Comparison of ENCODE assay signal across 8 mouse cellular contexts in genomic region chr14:73239291-73239690, GRCm38 (mm10). TPM values are rescaled to one million over a fixed set of nuclear protein-coding genes. Genes with fewer than 3 reads are reported as not detected.
DNase-seq lines count a peak whose midpoint lies in the region; ATAC-seq and TF ChIP-seq lines count a peak whose summit lies in the region.

No protein-coding gene starts in this region.

- H3K9me3 ChIP-seq in heart, postnatal 0 days (replicated peaks; ENCODE audit: control insufficient read depth, low read length) = no peaks in the 10 kb centered on the region; the same call in 1 of the 2 replicates
- H3K9me3 ChIP-seq in limb, embryonic 12.5 days = no peaks in the 10 kb centered on the region
- H3K9me3 ChIP-seq in neural tube, embryonic 11.5 days (ENCODE audit: control insufficient read depth, low read length) = no peaks in the 10 kb centered on the region

- peak; percentile 48 for DNase-seq in adrenal gland, adult 2 months
- no peak for DNase-seq in adrenal gland, postnatal 25 days
- peak; percentile 52 for DNase-seq in heart, postnatal 0 days (ENCODE audit: low spot score)
- DNase-seq in neural tube, embryonic 11.5 days (ENCODE audit: low spot score) = peak; percentile 55
- DNase-seq in cerebellum, postnatal 36 days = no peak
- no peak for DNase-seq in layer of hippocampus, adult 11-12 months (ENCODE audit: low spot score)

- H3K4me3 ChIP-seq in cortical plate, adult 2 months (ENCODE audit: insufficient read depth, low read length) = peak overlapping the region; percentile 43
- peak overlapping the region; percentile 70 for H3K4me3 ChIP-seq in heart, postnatal 0 days (ENCODE audit: low read depth, low read length)
- H3K4me3 ChIP-seq in limb, embryonic 12.5 days (replicated peaks) = peak overlapping the region; percentile 57
- H3K4me3 ChIP-seq in neural tube, embryonic 11.5 days (ENCODE audit: low read depth, low read length) = peak overlapping the region; percentile 45

- no peak for TF ChIP-seq EP300 in heart, postnatal 0 days (IDR thresholded peaks at IDR 0.05; ENCODE audit: low read depth)

- no peak for TF ChIP-seq POLR2A in cortical plate, adult 2 months (IDR thresholded peaks at IDR 0.05; ENCODE audit: extremely low read depth, insufficient read depth, low read length)

- no peaks in the 10 kb centered on the region for H3K27me3 ChIP-seq in heart, postnatal 0 days (ENCODE audit: control insufficient read depth, insufficient read depth, low read length)
- no peaks in the 10 kb centered on the region for H3K27me3 ChIP-seq in limb, embryonic 12.5 days
- no peaks in the 10 kb centered on the region for H3K27me3 ChIP-seq in neural tube, embryonic 11.5 days (ENCODE audit: control insufficient read depth, insufficient read depth, low read length)

- H3K4me1 ChIP-seq in cortical plate, adult 2 months (ENCODE audit: control insufficient read depth, insufficient read depth, low read length) = no peaks in the 10 kb centered on the region
- H3K4me1 ChIP-seq in heart, postnatal 0 days (ENCODE audit: control insufficient read depth, insufficient read depth) = peaks cover 19% of the 10 kb centered on the region
- peaks cover 18% of the 10 kb centered on the region for H3K4me1 ChIP-seq in limb, embryonic 12.5 days (replicated peaks)
- peaks cover 3% of the 10 kb centered on the region; the same call in 1 of the 2 replicates for H3K4me1 ChIP-seq in neural tube, embryonic 11.5 days (ENCODE audit: control insufficient read depth, insufficient read depth, low read length)

- H3K4me2 ChIP-seq in heart, postnatal 0 days (ENCODE audit: low read depth, low read length) = peak overlapping the region; percentile 61
- H3K4me2 ChIP-seq in limb, embryonic 12.5 days = peak overlapping the region; percentile 55
- peak overlapping the region; percentile 37 for H3K4me2 ChIP-seq in neural tube, embryonic 11.5 days (ENCODE audit: low read depth)

- peak; percentile 45; the same call in 1 of the 2 replicates for ATAC-seq in heart, postnatal 0 days (ENCODE audit: insufficient read depth, low read depth)
- ATAC-seq in limb, embryonic 12.5 days (ENCODE audit: insufficient number of reproducible peaks, insufficient read depth, low FRiP score, low TSS enrichment, low read depth) = no peak
- peak; percentile 51; the same call in 1 of the 2 replicates for ATAC-seq in neural tube, embryonic 11.5 days (ENCODE audit: insufficient read depth, low FRiP score, low TSS enrichment)

- WGBS in heart, postnatal 0 days = 0% methylated on average over 6 of the region's 6 CpGs
- WGBS in limb, embryonic 12.5 days = under 1% methylated on average over 6 of the region's 6 CpGs
- under 1% methylated on average over 6 of the region's 6 CpGs for WGBS in neural tube, embryonic 11.5 days

- peak overlapping the region; percentile 51; the same call in 1 of the 2 replicates for H3K27ac ChIP-seq in cortical plate, adult 2 months (ENCODE audit: insufficient read depth, low read length)
- H3K27ac ChIP-seq in heart, postnatal 0 days (ENCODE audit: low read depth) = peak overlapping the region; percentile 90
- peak overlapping the region; percentile 95 for H3K27ac ChIP-seq in limb, embryonic 12.5 days
- H3K27ac ChIP-seq in neural tube, embryonic 11.5 days (ENCODE audit: low read depth, low read length) = peak overlapping the region; percentile 95

- TF ChIP-seq CTCF in cortical plate, adult 2 months (IDR thresholded peaks at IDR 0.05; ENCODE audit: extremely low read depth, insufficient read depth, low read length) = no peak
- no peak for TF ChIP-seq CTCF in heart, postnatal 0 days (IDR thresholded peaks at IDR 0.05; ENCODE audit: low read depth)

- H3K9ac ChIP-seq in heart, postnatal 0 days (replicated peaks; ENCODE audit: low read depth, low read length) = peak overlapping the region; percentile 80
- peak overlapping the region; percentile 79 for H3K9ac ChIP-seq in limb, embryonic 12.5 days (replicated peaks)
- H3K9ac ChIP-seq in neural tube, embryonic 11.5 days (ENCODE audit: low read length) = peak overlapping the region; percentile 70

- peaks cover 6% of the 10 kb centered on the region; the same call in 1 of the 2 replicates for H3K36me3 ChIP-seq in heart, postnatal 0 days (replicated peaks; ENCODE audit: control insufficient read depth, insufficient read depth, low read length)
- H3K36me3 ChIP-seq in limb, embryonic 12.5 days = peaks cover 6% of the 10 kb centered on the region; the same call in 1 of the 2 replicates
- H3K36me3 ChIP-seq in neural tube, embryonic 11.5 days (ENCODE audit: control insufficient read depth, insufficient read depth, low read length) = no peaks in the 10 kb centered on the region

RNA-seq across cellular contexts. Expression of gene Lpar6, which starts 1.6 kb away (rescaled TPM):
- total RNA-seq in adrenal gland, adult 2 months (2021) = 1 to 10 TPM; 3.5 to 6.7 TPM
- polyA plus RNA-seq in adrenal gland, adult 2 months (2012; rRNA removed) = 0.79 and 0.89 TPM in 2 replicates
- total RNA-seq in adrenal gland, postnatal 25 days (2021) = 5.0 and 5.5 TPM in 2 replicates
- polyA plus RNA-seq in cortical plate, adult 2 months (2012; rRNA removed) = 3.3 and 3.4 TPM in 2 replicates
- total RNA-seq in heart, postnatal 0 days (2014; rRNA removed; ENCODE audit: low replicate concordance) = 6.6 and 7.0 TPM in 2 replicates
- polyA plus RNA-seq in heart, postnatal 0 days (2015; fragmentation: Nextera tagmentation; extraction: Ambion mirVana) = 7.2 and 7.8 TPM in 2 replicates
- 18.5 and 20.4 TPM in 2 replicates for polyA plus RNA-seq in limb, embryonic 12.5 days (2016; fragmentation: Nextera tagmentation; extraction: Ambion mirVana)
- polyA plus RNA-seq in neural tube, embryonic 11.5 days (2014; fragmentation: Nextera tagmentation; extraction: Ambion mirVana) = 16.0 and 18.0 TPM in 2 replicates

Comparison
In these comparisons a context has a peak if more than half of its experiments do, and no peak if none do; other contexts are left out.
1. DNase-seq: peak in adrenal gland, adult 2 months (single experiment), heart, postnatal 0 days (single experiment) and neural tube, embryonic 11.5 days (single experiment); none in adrenal gland, postnatal 25 days (single experiment), cerebellum, postnatal 36 days (0 of 2) and layer of hippocampus, adult 11-12 months (single experiment).
2. Peak in every context shown above with its lines, with median percentiles within 50 percentile points of each other: H3K27ac ChIP-seq, H3K4me3 ChIP-seq, H3K4me2 ChIP-seq and H3K9ac ChIP-seq.